Mouse (Mus musculus): Measurements from ENCODE around the gene Hmgb1.
A peak's percentile ranks its signal among the peaks of the same experiment; 100 is the strongest.

The Hmgb1 gene

GRCm38 (mm10) chr5:149184104-149184843 lies at the start of gene Hmgb1, which contains the start of gene Uspl1:
Gene Hmgb1 (minus strand): TSS chr5:149184489.
Gene Uspl1 (plus strand): TSS chr5:149184350.
- peak; percentile 98 for DNase-seq (ENCODE audit: low read depth, low spot score)

- DNase-seq (ENCODE audit: low read depth, low spot score) = no peak
Observed at GRCm38 (mm10) chr5:149229619-149230339, 45.5 kb upstream of the Hmgb1 start.

GRCm38 (mm10) chr5:149228700-149229618 lies 44.7 kb upstream of the Hmgb1 start:
- DNase-seq (ENCODE audit: low read depth, low spot score) = peak; percentile 95

- no peak for DNase-seq (ENCODE audit: low read depth, low spot score)
Observed at GRCm38 (mm10) chr5:149224666-149225065, 40.4 kb upstream of the Hmgb1 start.

- no peak for DNase-seq (ENCODE audit: low read depth, low spot score)
Observed at GRCm38 (mm10) chr5:149221355-149221754, 37.1 kb upstream of the Hmgb1 start.

GRCm38 (mm10) chr5:149219493-149219892 lies 35.2 kb upstream of the Hmgb1 start:
- DNase-seq (ENCODE audit: low read depth, low spot score) = no peak

- no peak for DNase-seq (ENCODE audit: low read depth, low spot score)
Observed at GRCm38 (mm10) chr5:149217524-149218357, 33.5 kb upstream of the Hmgb1 start.

GRCm38 (mm10) chr5:149215540-149215939 lies 31.3 kb upstream of the Hmgb1 start:
- no peak for DNase-seq (ENCODE audit: low read depth, low spot score)

- DNase-seq (ENCODE audit: low read depth, low spot score) = no peak
Observed at GRCm38 (mm10) chr5:149212806-149213205, 28.5 kb upstream of the Hmgb1 start.

GRCm38 (mm10) chr5:149211041-149211440 lies 26.8 kb upstream of the Hmgb1 start:
- no peak for DNase-seq (ENCODE audit: low read depth, low spot score)

GRCm38 (mm10) chr5:149209328-149209727 lies 25.0 kb upstream of the Hmgb1 start:
- DNase-seq (ENCODE audit: low read depth, low spot score) = no peak

GRCm38 (mm10) chr5:149208776-149209175 lies 24.5 kb upstream of the Hmgb1 start:
- no peak for DNase-seq (ENCODE audit: low read depth, low spot score)

GRCm38 (mm10) chr5:149207661-149208060 lies 23.4 kb upstream of the Hmgb1 start:
- DNase-seq (ENCODE audit: low read depth, low spot score) = no peak

GRCm38 (mm10) chr5:149206286-149206685 lies 22.0 kb upstream of the Hmgb1 start:
- DNase-seq (ENCODE audit: low read depth, low spot score) = no peak

- DNase-seq (ENCODE audit: low read depth, low spot score) = no peak
Observed at GRCm38 (mm10) chr5:149205265-149205664, 21.0 kb upstream of the Hmgb1 start.

- DNase-seq (ENCODE audit: low read depth, low spot score) = no peak
Observed at GRCm38 (mm10) chr5:149204822-149205221, 20.5 kb upstream of the Hmgb1 start.

GRCm38 (mm10) chr5:149203796-149204375 lies 19.6 kb upstream of the Hmgb1 start:
- no peak for DNase-seq (ENCODE audit: low read depth, low spot score)

GRCm38 (mm10) chr5:149202941-149203340 lies 18.7 kb upstream of the Hmgb1 start:
- DNase-seq (ENCODE audit: low read depth, low spot score) = no peak

GRCm38 (mm10) chr5:149198782-149199181 lies 14.5 kb upstream of the Hmgb1 start:
- no peak for DNase-seq (ENCODE audit: low read depth, low spot score)

- DNase-seq (ENCODE audit: low read depth, low spot score) = no peak
Observed at GRCm38 (mm10) chr5:149196611-149197010, 12.3 kb upstream of the Hmgb1 start.

GRCm38 (mm10) chr5:149190160-149190559 lies 5.9 kb upstream of the Hmgb1 start:
- no peak for DNase-seq (ENCODE audit: low read depth, low spot score)
